Mouse (Mus musculus) lung, adult 2 months (tissue): ENCODE data around the gene Orai3.

ENCODE experiments used
- CTCF ChIP-seq: fragments of 200-500 bp; IDR thresholded peaks from 2 replicates; pipeline ENCODE4 v1.5.1; 2011; ENCODE audit warnings: mild to moderate bottlenecking, low read length, control low read depth; ENCODE audit not compliant: insufficient read depth
- POLR2A ChIP-seq: fragments of 200-500 bp; IDR thresholded peaks from 2 replicates; pipeline ENCODE4 v1.6.1; 2011; ENCODE audit warnings: low read depth, mild to moderate bottlenecking, control low read depth, low read length, borderline replicate concordance; ENCODE audit errors: extremely low read depth

DNA sequence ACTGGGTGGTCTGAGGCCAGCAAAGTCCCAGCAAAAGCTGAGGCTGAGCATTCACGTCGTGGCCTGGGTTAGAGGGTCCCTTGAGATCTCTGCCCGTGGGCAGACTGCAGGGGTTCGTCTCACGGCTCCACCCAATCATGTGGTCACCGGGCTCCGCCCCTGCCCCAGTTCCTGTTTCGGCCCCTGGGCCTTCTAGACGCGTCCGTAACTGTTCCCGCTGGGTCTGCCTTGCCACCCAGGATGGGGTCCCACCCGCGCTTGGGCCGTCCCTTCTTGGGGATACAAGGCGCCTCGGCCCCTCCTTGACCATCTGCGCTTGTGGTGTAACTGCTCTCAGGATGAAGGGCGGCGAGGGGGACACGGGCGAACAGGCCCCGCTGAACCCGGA is at the start of gene Orai3:
- TF ChIP-seq CTCF = no peak
- TF ChIP-seq POLR2A = peak; percentile 98
